Mouse (Mus musculus) spleen, adult 12 weeks (tissue): Measurements from ENCODE around the gene Akt1s1.
"Not testable (repeated sequence)": the region's sequence is repeated elsewhere in the genome, so short reads cannot be mapped to it uniquely, and the experiment has no call there.

Experiments
- DNase-seq: peaks from one replicate; pipeline ENCODE4 v3.0.0; 2022; ENCODE audit warnings: low spot score

Gene Akt1s1

GRCm38 (mm10) chr7:44869697-44870528 is 21.1 kb downstream of the Akt1s1 start, which contains the start of gene Ptov1:
Ptov1 (minus strand) TSS chr7:44869788.
- DNase-seq, result peak; percentile 51

GRCm38 (mm10) chr7:44870614-44871013 is 21.8 kb downstream of the Akt1s1 start:
- DNase-seq, result no peak

GRCm38 (mm10) chr7:44871181-44871580 is 22.4 kb downstream of the Akt1s1 start:
- no peak for DNase-seq

GRCm38 (mm10) chr7:44871774-44872173 is 23.0 kb downstream of the Akt1s1 start:
- DNase-seq, result not testable (repeated sequence)

GRCm38 (mm10) chr7:44877833-44878232 is 29.0 kb downstream of the Akt1s1 start:
- no peak for DNase-seq

- no peak for DNase-seq
Observed at GRCm38 (mm10) chr7:44883036-44883435, 34.2 kb downstream of the Akt1s1 start.

- DNase-seq, result no peak
Observed at GRCm38 (mm10) chr7:44884637-44885036, 35.8 kb downstream of the Akt1s1 start.

- DNase-seq, result no peak
Observed at GRCm38 (mm10) chr7:44886964-44887363, 38.2 kb downstream of the Akt1s1 start.

- DNase-seq, result no peak
Observed at GRCm38 (mm10) chr7:44888256-44889105, 39.7 kb downstream of the Akt1s1 start.

GRCm38 (mm10) chr7:44890180-44890579 is 41.4 kb downstream of the Akt1s1 start:
- no peak for DNase-seq

GRCm38 (mm10) chr7:44890737-44891136 is 41.9 kb downstream of the Akt1s1 start:
- DNase-seq, result no peak

GRCm38 (mm10) chr7:44891611-44892010 is 42.8 kb downstream of the Akt1s1 start:
- no peak for DNase-seq

- peak; percentile 81 for DNase-seq
Observed at GRCm38 (mm10) chr7:44892276-44892921, 43.6 kb downstream of the Akt1s1 start, which contains the start of gene Med25. Med25 (minus strand) TSS chr7:44892712.

GRCm38 (mm10) chr7:44893197-44893596 is 44.4 kb downstream of the Akt1s1 start:
- DNase-seq, result no peak

- no peak for DNase-seq
Observed at GRCm38 (mm10) chr7:44894175-44894574, 45.4 kb downstream of the Akt1s1 start.

- no peak for DNase-seq
Observed at GRCm38 (mm10) chr7:44895206-44895592, 46.4 kb downstream of the Akt1s1 start.

- peak; percentile 72 for DNase-seq
Observed at GRCm38 (mm10) chr7:44895593-44896434, 47.0 kb downstream of the Akt1s1 start, which contains the start of gene Fuz. Fuz (plus strand) TSS chr7:44896079.

GRCm38 (mm10) chr7:44896499-44896898 is 47.7 kb downstream of the Akt1s1 start:
- no peak for DNase-seq

GRCm38 (mm10) chr7:44898607-44899006 is 49.8 kb downstream of the Akt1s1 start:
- no peak for DNase-seq

GRCm38 (mm10) chr7:44900632-44901031 is 51.8 kb downstream of the Akt1s1 start:
- no peak for DNase-seq

- peak; percentile 44 for DNase-seq
Observed at GRCm38 (mm10) chr7:44901230-44901722, 52.5 kb downstream of the Akt1s1 start.
